Mouse (Mus musculus): Measurements from ENCODE around the gene Erfe. TPM values are rescaled to one million over a fixed set of nuclear protein-coding genes. Genes with fewer than 3 reads are reported as not detected.
A peak's percentile ranks its signal among the peaks of the same experiment; 100 is the strongest.

Gene Erfe
- total RNA-seq, 2 experiments from 2014 or later: not detected

DNA sequence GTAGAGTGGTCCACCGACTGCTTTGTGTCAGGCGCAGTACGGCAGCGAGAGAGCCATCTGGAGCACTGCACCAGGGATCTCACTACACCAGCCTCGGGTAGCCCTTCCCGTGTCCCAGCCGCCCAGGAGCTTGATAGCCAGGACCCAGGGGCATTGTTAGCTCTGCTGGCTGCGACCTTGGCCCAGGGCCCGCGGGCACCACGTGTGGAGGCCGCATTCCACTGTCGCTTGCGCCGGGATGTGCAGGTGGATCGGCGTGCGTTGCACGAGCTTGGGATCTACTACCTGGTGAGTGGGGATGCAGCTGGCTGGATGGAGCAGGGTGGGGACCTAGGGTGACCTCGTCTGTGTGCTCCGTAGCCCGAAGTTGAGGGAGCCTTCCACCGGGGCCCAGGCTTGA is 3.8 kb downstream of the Erfe start:
- no peak for DNase-seq (ENCODE audit: extremely low spot score in 1 of 2, low spot score in 1 of 2)

DNA sequence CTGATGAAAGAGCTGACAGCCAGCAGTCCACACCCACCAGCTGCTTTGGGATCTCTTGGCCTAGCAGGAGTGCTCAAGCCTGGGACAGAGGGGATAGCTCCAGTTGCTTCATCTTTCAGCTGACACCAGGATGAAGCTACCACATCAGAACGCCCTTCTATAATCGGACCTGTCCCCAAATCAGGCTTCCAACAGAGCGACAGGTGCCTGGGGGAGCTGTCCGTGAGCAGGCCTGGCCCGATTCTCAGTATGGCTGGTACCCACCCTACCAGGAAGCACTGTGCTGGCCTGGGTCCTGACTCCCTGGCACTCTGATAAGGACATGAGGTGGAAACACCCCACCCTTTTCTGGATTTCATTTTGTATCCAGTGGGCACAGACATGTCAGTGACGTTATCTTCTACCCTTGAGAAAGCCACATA is 7.2 kb downstream of the Erfe start:
- no peak for DNase-seq (ENCODE audit: extremely low spot score in 1 of 2, low spot score in 1 of 2)

DNA sequence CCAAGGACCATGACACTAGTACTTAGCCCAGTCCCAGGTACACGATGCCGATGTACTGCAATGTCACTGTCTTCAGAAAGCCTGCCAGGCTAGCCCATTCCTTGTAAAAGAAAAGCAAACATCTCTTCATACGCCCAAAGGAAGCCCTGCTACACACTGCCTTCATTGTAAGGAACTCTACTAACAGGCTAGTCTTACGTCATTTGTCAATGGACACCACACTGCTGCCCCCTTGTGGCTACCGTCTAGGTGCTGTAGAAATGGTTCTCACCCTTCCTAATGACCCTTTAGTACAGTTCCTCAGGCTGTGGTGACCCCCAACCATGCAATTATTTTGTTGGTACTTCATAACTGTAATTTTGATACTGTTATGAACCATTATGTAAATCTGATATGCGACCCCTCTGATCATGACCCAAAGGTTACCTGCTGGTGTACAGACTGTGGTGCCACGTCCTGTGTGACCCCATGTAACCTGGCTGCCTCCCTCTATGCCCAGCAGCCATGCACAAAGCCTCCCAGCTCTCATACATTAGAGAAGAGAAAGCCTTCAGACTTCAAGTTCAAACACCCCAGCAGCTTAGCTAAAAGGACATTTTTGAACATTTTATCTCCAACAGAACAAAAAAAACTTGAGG is 14.3 kb downstream of the Erfe start:
- peak; percentile 50 to 93 for DNase-seq (ENCODE audit: extremely low spot score in 1 of 2, low spot score in 1 of 2)

DNA sequence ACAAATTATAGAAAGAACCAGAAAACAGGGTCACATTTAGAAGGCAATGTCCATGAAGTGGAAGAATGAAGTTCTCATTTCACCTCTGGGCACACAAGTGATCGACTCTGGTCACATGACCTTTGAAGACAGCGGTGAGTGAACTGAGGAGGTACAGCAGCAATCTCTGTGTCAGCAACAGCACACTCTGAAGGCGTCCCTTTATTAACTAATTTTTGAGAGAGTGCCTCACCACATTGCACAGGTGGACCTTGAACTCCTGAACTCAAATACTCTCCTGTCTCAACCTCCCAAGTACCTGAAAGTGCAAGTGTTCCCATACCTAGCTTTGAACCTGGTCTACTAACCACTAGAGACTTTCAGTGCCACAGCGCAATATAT is 14.9 kb downstream of the Erfe start:
- DNase-seq (ENCODE audit: extremely low spot score in 1 of 2, low spot score in 1 of 2): no peak

DNA sequence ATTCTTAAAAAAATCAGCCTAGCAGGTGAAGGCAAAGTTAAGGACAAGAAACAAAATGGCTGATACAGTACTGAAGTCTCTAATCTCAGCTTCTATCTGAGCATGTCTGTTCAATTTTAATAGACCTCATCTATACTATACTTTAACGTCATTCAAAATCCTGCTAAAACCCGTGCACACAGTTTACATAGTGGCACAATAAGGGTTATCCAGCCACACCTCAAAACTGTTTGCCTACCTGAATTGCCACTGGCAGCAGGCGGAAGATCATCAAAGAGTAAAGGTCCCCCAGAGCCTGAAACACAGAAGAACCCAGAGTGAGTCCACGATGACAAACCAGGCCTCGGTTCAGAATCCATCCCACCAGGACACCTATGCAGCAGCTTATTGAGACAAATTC is 24.1 kb downstream of the Erfe start:
- no peak for DNase-seq (ENCODE audit: extremely low spot score in 1 of 2, low spot score in 1 of 2)

DNA sequence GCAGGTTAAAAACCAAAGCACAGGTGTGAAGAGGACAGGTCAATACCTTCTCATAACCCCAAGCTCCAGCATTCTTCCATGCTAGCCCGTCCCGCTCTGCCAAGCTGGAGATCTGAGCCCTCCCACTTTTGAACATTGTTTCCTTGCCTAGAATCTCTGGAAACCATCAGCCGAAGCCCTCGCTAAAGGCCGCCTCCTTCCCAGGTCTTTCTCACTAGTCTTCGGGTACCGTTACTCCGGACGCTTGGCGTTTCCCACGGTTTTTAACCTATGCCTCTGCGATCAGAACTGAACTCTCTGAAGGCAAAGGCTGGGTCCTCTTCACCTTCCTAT is 31.7 kb downstream of the Erfe start:
- no peak for DNase-seq (ENCODE audit: extremely low spot score in 1 of 2, low spot score in 1 of 2)

DNA sequence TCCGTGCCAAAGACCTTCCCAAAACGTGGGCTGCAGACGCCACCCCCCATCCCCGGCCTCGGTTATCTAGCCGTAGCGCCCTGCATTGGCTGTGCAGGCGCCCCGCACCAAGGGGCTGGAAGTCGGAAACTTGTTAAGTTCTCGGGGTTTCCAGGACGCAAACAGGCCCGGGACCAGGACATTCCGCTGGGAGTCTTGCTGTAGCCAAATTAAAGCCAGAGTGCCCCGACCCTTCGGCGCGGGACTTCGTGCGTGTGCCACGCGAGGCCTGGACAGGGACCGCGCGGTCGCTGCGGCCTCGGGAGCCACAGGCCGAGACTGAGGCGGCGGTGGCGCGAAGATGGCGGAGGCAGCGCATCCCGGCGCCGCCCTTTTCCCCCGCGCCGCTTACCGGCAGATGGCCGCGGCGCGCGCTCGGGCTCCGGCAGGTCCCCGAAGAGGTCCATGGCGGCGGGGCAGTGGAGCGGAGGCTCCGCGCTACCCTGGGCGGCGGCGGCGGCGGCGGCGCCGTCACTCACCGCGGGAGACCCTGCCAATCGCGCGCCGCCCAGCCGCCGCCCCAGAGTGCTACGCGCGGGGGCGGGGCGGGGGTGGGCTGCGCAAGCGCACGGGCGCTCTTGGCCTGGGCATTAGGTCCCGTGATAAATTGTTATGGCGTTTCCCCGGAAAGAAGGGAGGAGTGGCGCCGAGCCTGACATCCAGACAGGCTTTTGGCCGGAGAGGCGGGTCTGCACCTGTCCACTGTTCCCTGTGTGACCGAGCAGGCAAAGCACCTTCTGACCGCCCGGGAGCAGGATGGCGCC is 32.2 kb downstream of the Erfe start, which contains the start of gene Ilkap:
Gene Ilkap, minus strand, starts transcription at position 556 of the 803 bp plus-strand sequence.
- DNase-seq (ENCODE audit: extremely low spot score in 1 of 2, low spot score in 1 of 2): peak; percentile 63 to 65

DNA sequence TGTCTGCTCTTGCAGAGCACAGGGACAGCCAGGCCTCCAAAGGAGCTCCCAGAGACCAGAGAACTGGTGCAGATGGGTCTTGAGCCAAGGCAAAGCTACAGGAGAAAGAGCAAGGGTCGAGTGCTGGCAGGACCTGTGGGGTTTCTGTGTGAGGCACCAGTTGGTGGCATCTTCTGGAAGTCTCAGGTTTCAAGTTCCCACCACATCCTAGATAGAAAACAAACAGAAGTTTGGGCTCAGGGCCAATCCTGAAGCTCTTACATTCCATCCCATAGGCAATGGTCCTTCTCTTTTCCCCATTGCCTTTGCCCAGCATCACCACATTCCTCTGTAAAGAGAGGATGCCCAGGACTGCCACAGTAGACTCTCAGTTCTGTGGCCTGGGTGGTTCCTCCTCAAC is 38.7 kb downstream of the Erfe start:
- DNase-seq (ENCODE audit: extremely low spot score in 1 of 2, low spot score in 1 of 2): no peak

DNA sequence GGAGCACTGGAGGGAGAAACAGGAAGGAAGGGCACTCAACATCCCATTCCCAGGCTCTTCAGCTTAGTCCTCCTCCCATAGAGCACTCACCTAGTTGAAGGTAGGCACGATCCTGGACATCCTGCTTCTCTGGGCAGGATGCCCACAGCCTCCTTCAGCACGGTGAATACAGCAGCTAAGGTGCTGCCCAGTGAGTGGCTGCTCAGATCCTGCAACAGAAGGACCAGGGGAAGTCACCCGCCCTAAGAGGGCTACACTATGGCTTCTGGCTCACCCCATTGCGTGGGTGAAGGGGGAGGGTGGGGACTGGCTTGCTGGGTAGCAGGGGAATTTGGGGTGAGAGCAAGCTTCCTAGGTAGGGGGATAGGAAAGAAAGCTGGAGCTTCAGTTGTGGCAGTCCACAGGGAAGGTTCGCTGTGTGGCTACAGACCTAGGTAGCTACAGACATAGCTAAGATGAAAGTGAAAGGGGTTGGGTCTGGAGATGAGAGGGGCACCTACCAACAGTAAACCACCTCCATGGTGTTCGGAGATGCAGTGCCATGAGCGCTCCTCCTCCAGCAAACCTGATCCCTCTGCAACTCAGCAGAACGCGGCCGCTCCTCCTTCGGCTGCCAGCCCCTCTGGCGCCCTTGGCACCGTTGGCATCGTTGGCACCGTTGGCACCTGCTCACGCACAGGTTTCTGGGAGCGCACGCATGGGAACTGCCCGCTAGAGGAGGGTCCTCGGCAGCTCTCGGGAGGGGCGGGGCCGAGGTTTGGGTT is 39.4 kb downstream of the Erfe start:
- DNase-seq (ENCODE audit: extremely low spot score in 1 of 2, low spot score in 1 of 2): no peak

DNA sequence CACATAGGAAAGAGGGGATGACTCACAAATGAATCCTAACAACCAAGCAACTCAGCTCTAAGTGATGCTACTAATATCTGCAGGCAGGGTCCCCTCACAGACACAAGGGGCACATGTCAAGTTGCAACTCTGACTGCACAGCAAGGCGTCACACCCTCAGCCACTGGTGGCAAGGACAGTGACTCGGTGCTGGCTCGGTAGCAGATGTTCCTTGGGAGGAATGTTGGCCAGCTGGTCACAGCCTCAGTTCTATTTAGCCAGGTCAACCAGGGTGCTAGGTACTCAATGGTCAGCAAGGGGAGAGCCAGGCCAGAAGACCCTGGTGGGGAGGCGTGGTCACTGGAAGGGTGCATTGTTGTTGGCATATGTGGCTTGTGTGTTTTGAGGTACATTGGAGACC is 41.6 kb downstream of the Erfe start:
- no peak for DNase-seq (ENCODE audit: extremely low spot score in 1 of 2, low spot score in 1 of 2)

DNA sequence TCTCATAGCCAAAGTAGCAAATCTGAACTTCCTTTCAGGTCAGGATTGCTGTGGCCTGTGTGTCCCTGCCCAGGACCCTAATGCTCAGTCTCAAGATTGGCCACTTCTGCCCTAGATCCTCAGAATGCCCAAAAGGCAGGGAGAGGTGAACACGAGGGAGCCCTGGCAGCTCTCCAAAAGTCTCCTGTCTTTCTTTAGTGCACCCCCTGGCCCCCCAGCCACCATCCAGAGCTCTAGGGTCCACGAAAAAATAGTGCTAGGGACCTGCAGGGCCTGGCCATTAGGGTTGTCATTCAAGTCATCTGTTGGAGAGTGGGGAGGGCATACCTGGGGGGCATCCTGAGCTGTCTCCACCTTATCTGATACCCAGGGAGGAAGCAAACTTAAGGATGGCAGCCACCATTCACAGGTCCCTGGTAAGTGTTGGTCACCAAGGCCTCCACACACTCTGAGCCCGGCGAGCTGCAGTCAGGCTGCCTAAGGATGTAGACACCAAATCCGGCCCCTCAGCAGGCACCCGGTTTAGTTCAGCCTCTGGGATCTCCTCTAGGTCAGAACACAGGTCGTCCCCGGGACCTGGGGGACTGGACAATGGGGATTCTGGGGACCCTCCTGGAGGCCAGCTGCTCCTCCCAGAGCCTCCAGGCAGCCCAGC is 45.5 kb downstream of the Erfe start:
- no peak for DNase-seq (ENCODE audit: extremely low spot score in 1 of 2, low spot score in 1 of 2)

DNA sequence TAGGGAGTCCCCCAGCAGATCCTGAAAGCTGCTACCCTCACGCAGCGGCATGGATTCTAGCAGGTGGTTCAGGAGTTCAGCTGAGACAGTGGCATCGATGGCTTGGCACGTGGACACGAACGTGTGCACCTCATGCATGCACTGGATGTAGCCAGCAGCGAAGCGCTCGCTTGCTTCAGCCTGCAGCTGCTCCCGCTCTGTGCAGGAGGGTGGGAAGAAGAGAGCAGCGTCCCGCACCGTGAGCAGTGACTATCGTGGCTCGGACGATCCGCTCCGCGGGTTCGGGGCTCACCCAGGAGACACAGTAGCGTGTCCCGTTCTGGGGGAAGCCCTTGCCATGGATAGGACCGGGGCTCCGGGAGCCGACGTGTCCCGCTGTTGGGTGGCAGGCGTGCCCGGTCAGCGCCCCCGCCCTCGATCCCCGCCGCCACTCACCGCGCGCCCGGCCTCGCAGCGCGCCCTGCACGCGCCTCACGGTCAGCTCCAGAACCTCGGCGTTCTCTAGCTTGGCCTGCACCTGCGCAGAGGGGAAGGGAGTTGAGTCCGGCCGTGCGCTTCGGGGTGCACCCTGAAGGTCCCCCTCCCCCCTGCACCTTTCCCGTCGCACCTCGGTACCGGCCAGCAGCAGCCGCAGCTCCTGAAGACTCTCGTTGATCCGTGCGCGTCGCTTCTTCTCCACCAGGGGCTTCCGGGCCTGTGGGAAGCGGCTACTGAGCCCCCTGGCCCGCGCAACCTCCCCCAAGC is 46.2 kb downstream of the Erfe start:
- DNase-seq (ENCODE audit: extremely low spot score in 1 of 2, low spot score in 1 of 2): no peak

DNA sequence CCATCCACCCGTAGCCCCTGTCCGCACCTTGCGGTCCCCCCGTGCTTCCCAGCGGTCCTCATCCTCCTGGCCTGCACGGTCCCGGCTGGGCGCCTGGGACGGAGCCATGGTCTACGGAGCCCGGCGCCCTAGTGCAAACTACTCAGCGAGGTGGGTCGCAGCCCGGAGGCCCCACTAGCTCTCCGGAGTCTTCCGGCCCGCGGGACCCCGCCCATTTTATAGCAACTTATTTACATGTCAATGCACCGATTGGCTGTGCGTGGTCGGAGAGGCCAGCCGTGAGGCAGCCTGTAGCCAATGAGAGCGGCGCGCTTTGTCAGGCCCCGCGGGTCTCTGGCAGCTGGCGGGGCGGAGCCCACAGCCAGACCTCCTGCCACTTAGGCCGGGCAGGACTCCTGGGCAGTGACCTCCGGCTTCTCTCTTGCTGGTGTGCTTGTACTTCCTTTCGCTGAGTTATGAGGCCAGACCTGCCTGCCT is 46.8 kb downstream of the Erfe start:
- peak; percentile 73 to 81 for DNase-seq (ENCODE audit: extremely low spot score in 1 of 2, low spot score in 1 of 2)

DNA sequence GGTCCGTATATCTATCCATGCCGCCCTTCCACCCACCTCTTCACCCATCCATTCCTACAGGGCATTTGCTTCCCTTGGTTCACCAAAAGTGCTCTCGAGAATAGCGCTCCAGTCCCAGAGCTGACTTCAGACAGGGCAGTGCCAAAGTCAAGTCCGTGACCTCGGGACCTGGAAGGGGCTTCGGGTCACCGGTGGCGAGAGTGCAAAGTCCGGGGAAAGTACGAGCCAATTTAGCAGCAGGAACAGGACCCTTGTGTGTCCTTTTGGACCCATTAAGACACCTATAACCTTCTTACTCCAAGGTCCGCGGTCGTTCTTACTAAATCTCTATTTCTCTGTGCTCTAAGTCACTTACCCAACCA is 47.3 kb downstream of the Erfe start:
- DNase-seq (ENCODE audit: extremely low spot score in 1 of 2, low spot score in 1 of 2): no peak

DNA sequence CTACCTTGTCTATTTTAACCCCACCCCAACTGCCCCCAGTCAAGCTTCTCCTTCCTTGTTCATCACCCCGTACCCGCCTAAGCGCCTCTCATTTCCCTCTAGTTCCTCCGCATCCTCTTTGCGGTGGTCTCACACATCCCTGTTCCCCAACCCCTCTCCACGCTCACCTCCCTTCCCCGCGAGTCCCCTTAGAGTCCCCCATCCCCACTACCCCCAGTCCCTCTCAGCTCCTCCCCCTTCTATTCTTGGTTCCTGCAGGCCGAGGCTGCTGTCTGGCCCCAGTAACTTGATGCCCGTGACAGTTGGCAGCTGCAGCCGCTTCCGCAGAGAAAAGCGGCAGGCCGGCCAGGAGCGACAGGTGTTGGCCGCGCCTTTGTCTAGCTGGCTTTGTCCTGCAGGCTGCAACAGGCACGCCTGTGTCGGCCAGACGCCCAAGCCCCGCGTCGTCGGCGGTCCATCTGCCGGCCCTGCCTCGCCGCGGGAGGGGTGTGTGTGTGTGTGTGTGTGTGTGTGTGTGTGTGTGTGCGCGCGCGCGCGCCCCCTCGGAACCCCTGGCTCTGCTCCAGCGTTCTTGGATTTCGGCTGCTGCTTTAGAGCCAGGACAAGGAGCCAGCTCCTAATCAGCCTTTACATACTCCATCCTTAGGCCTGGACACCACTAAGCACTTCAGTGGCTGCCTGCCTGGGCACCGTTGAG is 47.8 kb downstream of the Erfe start, which contains the start of gene Hes6:
Gene Hes6, minus strand, starts transcription at position 141 of the 697 bp plus-strand sequence.
- DNase-seq (ENCODE audit: extremely low spot score in 1 of 2, low spot score in 1 of 2): peak; percentile 45 to 60

DNA sequence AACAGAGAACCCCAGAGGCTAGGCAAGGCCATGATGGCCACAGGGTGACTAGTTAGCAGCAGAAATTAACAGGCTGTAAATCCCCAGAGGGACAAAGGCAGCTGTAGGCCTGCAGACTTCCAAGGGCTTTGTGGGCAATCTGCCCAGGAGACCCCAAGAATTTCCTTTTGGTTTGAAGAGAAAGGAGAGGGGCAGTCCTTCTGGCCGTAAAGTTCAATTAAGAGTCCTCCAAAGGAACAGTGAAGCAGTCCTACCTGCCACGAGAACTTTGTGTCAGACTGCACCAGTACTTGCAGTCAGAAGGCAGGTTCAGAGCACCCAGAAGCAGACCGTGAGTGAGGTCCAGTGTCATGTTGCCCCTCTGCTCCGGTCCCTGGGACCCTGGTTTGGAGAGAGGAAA is 48.7 kb downstream of the Erfe start:
- DNase-seq (ENCODE audit: extremely low spot score in 1 of 2, low spot score in 1 of 2): no peak

DNA sequence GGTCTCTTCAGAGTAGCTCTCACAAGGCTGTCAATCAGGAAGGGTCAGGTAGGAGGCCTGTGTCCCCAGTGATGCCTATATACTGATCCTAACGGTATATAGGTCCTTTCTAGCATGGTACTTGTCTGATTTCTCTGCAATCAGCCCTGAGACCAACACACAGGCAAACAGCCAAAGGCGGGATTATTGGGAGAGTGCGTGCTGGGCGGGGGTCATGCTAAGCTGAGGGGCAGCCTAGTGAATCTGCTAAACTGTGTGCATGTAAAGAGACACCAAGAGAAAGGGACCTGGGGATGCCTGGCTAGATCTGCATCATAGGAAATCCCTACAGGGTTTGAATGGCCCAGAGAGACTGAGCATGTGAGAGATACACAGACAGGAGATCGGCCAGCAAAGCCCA is 49.1 kb downstream of the Erfe start:
- DNase-seq (ENCODE audit: extremely low spot score in 1 of 2, low spot score in 1 of 2): no peak

DNA sequence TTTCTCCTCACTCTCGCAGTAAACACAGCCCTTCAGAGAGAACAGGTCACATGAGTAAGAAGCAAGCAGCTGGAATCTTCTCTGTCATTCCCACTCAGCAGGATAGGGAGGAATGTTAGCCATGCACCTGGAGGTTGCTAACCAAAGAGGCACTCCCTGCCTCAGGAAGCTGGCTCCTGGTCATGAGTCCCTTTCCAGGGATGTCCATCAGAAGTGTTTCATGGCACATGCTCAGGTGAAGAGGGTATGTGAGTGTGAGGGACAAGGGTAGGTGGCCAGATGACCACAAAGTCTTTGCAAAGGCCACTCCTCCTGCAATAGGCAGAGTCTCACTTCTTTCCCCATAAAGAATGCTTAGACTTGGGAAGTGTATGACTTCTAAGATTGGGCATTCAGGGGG is 51.8 kb downstream of the Erfe start:
- no peak for DNase-seq (ENCODE audit: extremely low spot score in 1 of 2, low spot score in 1 of 2)

DNA sequence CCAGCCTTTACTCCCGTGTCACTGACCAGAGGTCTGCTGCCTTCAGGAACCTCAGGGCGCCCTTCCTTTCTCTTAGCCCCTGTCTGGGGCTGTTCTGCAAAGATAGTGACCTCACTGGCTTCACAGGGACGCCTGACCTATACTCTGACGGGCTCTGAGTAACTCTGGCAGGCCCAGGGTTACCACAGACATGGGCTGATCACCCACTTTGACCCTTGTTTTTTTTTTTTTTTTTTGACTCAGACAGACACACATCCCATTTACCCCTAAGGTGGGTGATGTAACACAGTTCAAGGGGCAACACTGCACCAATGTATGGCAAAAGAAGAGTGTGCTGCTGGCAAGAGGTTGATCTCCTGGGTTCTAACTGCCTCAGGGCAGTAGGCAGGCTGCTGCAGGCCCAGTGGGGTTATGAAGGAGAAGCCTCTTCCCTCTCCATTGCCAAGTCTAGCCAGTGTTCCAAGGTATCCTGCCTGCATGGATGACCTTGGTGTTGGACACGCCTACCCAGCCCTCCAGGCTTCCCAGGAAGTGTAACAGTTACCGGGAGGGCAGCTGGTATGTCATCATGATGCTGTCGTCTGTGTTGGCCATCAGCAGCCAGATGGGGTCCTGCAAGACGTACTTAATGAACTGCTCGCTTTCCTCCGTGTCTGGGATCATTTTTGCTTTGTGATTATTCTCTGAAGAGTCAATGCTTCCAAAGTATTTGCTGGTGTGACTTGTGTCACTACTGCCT is 53.8 kb downstream of the Erfe start:
- DNase-seq (ENCODE audit: extremely low spot score in 1 of 2, low spot score in 1 of 2): no peak

Measured in layer of hippocampus, postnatal 25 days (tissue).